Mouse (Mus musculus) MN1 (cell line): ENCODE measurements around the gene Cript.
"Not testable (repeated sequence)": the region's sequence is repeated elsewhere in the genome, so short reads cannot be mapped to it uniquely, and the experiment has no call there.

ENCODE experiments used
- DNase-seq: peaks from one replicate; pipeline ENCODE4 v3.0.0-alpha.2; 2016; ENCODE audit warnings: low spot score

The Cript gene

GRCm38 (mm10) chr17:87050469-87051175 is 25.3 kb downstream of the Cript start:
- peak; percentile 20 for DNase-seq

DNA sequence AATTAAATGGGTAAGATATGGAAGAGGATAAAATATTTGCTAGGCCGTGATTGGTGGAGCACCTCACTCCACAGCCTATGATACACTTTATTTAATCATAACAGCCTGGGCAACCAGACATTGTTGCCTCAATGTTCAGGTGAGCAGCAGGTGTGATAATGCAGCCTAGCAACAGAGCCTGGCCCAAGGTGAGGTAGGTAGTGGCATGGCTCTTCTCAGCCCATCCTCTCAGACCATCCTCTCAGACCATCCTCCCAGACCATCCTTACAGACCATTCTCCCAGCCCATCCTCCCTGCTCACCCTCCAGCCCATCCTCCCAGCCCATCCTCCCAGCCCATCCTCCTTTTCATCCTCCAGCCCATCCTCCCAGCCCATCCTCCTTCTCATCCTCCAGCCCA is 26.3 kb downstream of the Cript start:
- no peak for DNase-seq

DNA sequence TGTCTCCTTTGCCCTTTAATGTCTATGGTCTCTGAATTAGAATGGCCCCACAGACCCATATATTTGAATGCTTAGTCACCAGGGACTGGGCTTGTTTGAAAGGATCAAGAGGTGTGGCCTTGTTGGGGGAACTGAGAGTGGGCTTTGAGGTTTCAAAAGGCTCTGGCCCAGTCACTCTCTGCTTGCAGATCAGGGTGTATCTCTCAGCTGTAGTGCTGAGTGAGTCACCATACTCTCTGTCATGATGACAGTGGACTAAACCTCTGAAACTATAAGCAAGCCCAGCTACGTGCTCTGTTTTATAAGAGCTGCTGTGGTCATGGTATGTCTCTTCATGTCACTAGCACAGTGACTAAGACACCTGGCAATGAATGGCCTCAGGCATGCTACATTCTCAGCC is 27.1 kb downstream of the Cript start:
- DNase-seq, result peak; percentile 8

- no peak for DNase-seq
These were observed 28.6 kb downstream of the Cript start for GRCm38 (mm10) chr17:87053921-87054320.

GRCm38 (mm10) chr17:87055051-87055459 is 29.7 kb downstream of the Cript start:
- peak; percentile 38 for DNase-seq

- DNase-seq, result no peak
These were observed 30.3 kb downstream of the Cript start for GRCm38 (mm10) chr17:87055663-87056062.

DNA sequence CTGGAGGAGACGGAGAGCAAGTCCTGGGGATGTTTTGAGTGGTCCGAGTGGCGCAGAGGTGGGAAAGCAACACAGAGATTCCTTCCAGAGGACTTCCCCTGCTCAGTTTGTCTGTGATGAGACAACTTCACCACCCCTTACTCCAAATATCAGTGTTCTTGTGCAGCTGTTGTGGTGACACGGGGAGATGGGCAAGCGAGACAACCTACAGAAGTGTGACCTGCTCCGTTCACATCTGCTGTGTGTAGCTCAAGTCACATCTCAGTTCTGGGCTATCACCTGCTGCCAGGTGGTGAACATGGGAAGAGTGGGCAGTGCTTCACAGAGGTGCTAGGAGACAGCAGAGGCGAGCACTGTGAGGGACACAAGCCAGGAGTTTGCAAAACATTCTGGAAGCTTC is 31.4 kb downstream of the Cript start:
- DNase-seq, result no peak

- no peak for DNase-seq
These were observed 32.3 kb downstream of the Cript start for GRCm38 (mm10) chr17:87057486-87058266.

DNA sequence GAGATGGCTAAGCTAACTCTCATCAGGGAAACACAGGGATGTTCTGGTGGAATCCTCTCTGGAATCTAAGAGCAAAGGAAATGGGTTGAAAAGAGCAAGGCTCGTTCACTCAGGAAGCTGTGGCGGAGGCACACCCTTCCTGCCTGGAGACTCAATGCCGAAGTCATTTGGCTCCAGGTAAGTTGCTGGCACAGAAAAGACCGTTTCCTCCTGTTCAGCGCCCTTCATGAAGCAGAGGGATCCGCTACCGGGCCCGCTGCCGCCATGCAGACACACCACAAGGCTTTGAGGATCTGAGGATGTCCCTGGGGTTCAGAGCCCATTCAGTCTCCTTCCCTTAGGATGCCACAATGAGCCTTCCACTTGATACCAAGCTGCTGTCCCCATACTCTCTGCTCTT is 37.3 kb downstream of the Cript start:
- DNase-seq, result no peak

DNA sequence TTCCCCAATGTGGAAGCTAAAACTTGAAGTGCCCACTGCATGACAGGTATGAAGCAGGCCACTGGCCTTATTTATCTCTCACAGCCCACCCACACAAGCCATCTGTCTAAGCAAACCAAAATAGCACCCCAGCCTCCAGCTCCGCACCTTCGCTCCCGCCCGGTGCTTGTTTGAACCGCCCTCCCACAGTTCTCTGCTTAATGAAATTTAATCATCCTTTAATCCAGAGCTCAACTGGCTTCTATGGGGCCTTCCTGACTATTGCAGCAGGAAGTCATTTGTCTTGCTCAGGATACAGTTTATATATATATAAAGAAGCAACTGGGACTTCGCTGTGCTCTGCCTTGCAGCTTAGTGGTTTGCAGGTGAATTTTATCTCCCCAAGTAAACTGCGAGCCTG is 38.1 kb downstream of the Cript start:
- DNase-seq, result no peak

- no peak for DNase-seq
These were observed 38.6 kb downstream of the Cript start for GRCm38 (mm10) chr17:87063969-87064368.

DNA sequence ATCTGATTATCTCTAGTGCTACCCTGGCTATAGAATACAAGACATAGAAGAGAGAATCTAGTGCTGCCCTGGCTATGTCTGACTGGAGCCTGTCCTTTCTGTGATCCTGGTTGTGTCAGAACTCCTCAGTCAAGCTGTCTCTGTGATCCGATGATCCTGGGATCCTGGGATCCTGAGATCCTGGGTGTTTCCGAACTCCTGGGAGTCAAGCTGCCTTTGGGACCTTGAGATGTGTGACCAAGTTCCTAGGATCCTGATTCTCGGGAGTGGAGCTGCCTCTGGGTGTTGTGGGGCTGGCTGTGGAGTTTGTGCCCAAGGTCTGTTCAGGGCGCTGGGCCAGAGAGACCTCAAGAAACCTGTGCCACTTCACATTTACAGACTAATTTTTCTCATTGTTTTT is 43.6 kb downstream of the Cript start:
- DNase-seq, result no peak

DNA sequence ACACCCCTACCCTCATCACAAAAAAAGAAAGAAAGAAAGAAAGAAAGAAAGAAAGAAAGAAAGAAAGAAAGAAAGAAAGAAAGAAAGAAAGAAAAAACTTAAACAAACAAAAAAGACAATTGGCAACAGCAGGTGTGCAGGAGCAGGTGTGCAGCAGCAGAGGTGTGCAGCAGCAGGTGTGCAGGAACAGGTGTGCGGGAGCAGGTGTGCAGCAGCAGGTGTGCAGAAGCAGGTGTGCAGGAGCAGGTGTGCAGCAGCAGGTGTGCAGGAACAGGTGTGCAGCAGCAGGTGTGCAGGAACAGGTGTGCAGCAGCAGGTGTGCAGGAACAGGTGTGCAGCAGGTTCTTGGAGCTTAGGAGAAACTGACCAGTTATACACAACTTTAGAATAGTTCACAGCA is 46.8 kb downstream of the Cript start:
- not testable (repeated sequence) for DNase-seq

DNA sequence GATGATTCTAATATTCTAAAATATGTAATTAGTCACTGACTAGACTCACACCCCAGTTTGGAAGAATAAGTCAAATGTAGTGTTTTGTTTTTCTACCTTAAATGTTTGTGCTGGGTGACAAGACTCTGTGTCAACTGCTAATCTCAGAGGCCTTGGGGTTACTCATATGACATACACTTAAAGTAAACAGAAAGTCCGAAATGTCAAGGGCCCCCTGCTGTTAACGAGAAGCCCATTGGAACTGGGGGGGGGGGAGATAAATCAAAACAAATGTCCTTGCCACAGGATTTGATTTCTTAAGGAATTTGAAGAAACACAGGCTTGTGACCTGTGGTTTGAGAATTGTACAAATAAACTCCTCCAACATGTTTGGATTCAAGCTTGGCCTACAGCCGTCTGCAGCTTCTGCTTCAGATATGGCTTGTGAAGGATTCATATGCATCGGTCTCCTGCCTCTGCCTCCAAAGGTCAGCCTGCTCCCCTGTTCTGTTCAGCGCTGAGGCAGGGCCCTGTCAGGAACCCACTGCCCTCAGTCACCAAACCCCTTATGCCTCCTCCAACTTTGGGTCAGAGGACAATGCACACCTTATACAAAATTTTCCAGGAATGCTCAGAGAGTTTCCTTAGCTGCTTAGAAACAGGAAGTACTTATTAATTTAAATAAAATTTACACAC is 47.6 kb downstream of the Cript start:
- no peak for DNase-seq

- no peak for DNase-seq
These were observed 48.1 kb downstream of the Cript start for GRCm38 (mm10) chr17:87073470-87073869.

GRCm38 (mm10) chr17:87078217-87078616 is 52.9 kb downstream of the Cript start:
- DNase-seq, result not testable (repeated sequence)

GRCm38 (mm10) chr17:87080724-87081123 is 55.4 kb downstream of the Cript start:
- no peak for DNase-seq

- no peak for DNase-seq
These were observed 57.2 kb downstream of the Cript start for GRCm38 (mm10) chr17:87082547-87082946.

- DNase-seq, result no peak
These were observed 58.3 kb downstream of the Cript start for GRCm38 (mm10) chr17:87083671-87084070.
